Mouse (Mus musculus): ENCODE data around the gene Snapin.

Snapin gene

GRCm38 (mm10) chr3:90454931-90455330, 35.9 kb downstream of the Snapin start:
- no peak for DNase-seq (ENCODE audit: low spot score)

GRCm38 (mm10) chr3:90451396-90452095, 39.3 kb downstream of the Snapin start:
- no peak for DNase-seq (ENCODE audit: low spot score)

- DNase-seq (ENCODE audit: low spot score), result no peak
These were observed 40.0 kb downstream of the Snapin start for GRCm38 (mm10) chr3:90450874-90451273.

- no peak for DNase-seq (ENCODE audit: low spot score)
These were observed 42.2 kb downstream of the Snapin start for GRCm38 (mm10) chr3:90448626-90449025.

GRCm38 (mm10) chr3:90447123-90447494, 43.7 kb downstream of the Snapin start:
- DNase-seq (ENCODE audit: low spot score), result no peak

GRCm38 (mm10) chr3:90446389-90447122, 44.3 kb downstream of the Snapin start:
- peak; percentile 75 for DNase-seq (ENCODE audit: low spot score)

GRCm38 (mm10) chr3:90445417-90446200, 45.2 kb downstream of the Snapin start:
- DNase-seq (ENCODE audit: low spot score), result no peak

GRCm38 (mm10) chr3:90443977-90444376, 46.9 kb downstream of the Snapin start:
- DNase-seq (ENCODE audit: low spot score), result no peak

- DNase-seq (ENCODE audit: low spot score), result no peak
These were observed 50.1 kb downstream of the Snapin start for GRCm38 (mm10) chr3:90440756-90441155.
